Mouse (Mus musculus): ENCODE measurements around the gene Dhrs1. TPM values are rescaled to one million over a fixed set of nuclear protein-coding genes. Genes with fewer than 3 reads are reported as not detected.

Dhrs1 gene
- total RNA-seq, 2 experiments from 2014 or later: 27.3 to 35.9 TPM

GRCm38 (mm10) chr14:55726261-55726660, 19.2 kb downstream of the Dhrs1 start:
- intact Hi-C loops (cut with DNase I): no loop called here
- no peak for DNase-seq

- no peak for DNase-seq
- intact Hi-C loops (cut with DNase I): no loop called here
These were observed 21.0 kb downstream of the Dhrs1 start for GRCm38 (mm10) chr14:55724411-55724871.

GRCm38 (mm10) chr14:55723433-55723832, 22.1 kb downstream of the Dhrs1 start:
- DNase-seq: no peak
- intact Hi-C loops (cut with DNase I): no loop called here

- no peak for DNase-seq
- intact Hi-C loops (cut with DNase I): no loop called here
These were observed 23.0 kb downstream of the Dhrs1 start for GRCm38 (mm10) chr14:55722438-55722945.

GRCm38 (mm10) chr14:55721700-55722437, 23.6 kb downstream of the Dhrs1 start, which contains the start of gene Rabggta:
Gene Rabggta (minus strand): TSS chr14:55722263.
- intact Hi-C loops (cut with DNase I): no loop called here
- DNase-seq: peak; percentile 83 to 86

GRCm38 (mm10) chr14:55721076-55721475, 24.4 kb downstream of the Dhrs1 start:
- intact Hi-C loops (cut with DNase I): no loop called here
- DNase-seq: no peak

- intact Hi-C loops (cut with DNase I): no loop called here
- no peak for DNase-seq
These were observed 24.8 kb downstream of the Dhrs1 start for GRCm38 (mm10) chr14:55720666-55721065.

- intact Hi-C loops (cut with DNase I): no loop called here
- DNase-seq: no peak
These were observed 25.8 kb downstream of the Dhrs1 start for GRCm38 (mm10) chr14:55719737-55720136.

- intact Hi-C loops (cut with DNase I): no loop called here
- DNase-seq: no peak
These were observed 28.6 kb downstream of the Dhrs1 start for GRCm38 (mm10) chr14:55716884-55717283.

GRCm38 (mm10) chr14:55716271-55716670, 29.2 kb downstream of the Dhrs1 start:
- DNase-seq: no peak
- intact Hi-C loops (cut with DNase I): no loop called here

GRCm38 (mm10) chr14:55714893-55715292, 30.6 kb downstream of the Dhrs1 start:
- DNase-seq: no peak
- intact Hi-C loops (cut with DNase I): no loop called here

GRCm38 (mm10) chr14:55713729-55714122, 31.8 kb downstream of the Dhrs1 start, which contains the start of gene Tgm1:
Gene Tgm1 (minus strand): TSS chr14:55713926.
- intact Hi-C loops (cut with DNase I): no loop called here
- DNase-seq: no peak

- intact Hi-C loops (cut with DNase I): no loop called here
- no peak for DNase-seq
These were observed 32.3 kb downstream of the Dhrs1 start for GRCm38 (mm10) chr14:55713007-55713728.

GRCm38 (mm10) chr14:55711786-55712185, 33.7 kb downstream of the Dhrs1 start:
- intact Hi-C loops (cut with DNase I): no loop called here
- no peak for DNase-seq

GRCm38 (mm10) chr14:55709509-55709908, 36.0 kb downstream of the Dhrs1 start:
- intact Hi-C loops (cut with DNase I): no loop called here

GRCm38 (mm10) chr14:55707397-55707796, 38.1 kb downstream of the Dhrs1 start:
- DNase-seq: no peak

More at GRCm38 (mm10) chr14:55709509-55709908, 36.0 kb downstream of the Dhrs1 start:
- no peak for DNase-seq

GRCm38 (mm10) chr14:55706051-55706600, 39.4 kb downstream of the Dhrs1 start:
- DNase-seq: no peak
- intact Hi-C loops (cut with DNase I): no loop called here

More at GRCm38 (mm10) chr14:55707397-55707796, 38.1 kb downstream of the Dhrs1 start:
- intact Hi-C loops (cut with DNase I): no loop called here

GRCm38 (mm10) chr14:55702761-55703160, 42.7 kb downstream of the Dhrs1 start:
- DNase-seq: no peak
- intact Hi-C loops (cut with DNase I): no loop called here

- intact Hi-C loops (cut with DNase I): no loop called here
- no peak for DNase-seq
These were observed 44.4 kb downstream of the Dhrs1 start for GRCm38 (mm10) chr14:55701131-55701530.

- no peak for DNase-seq
- intact Hi-C loops (cut with DNase I): no loop called here
These were observed 48.3 kb downstream of the Dhrs1 start for GRCm38 (mm10) chr14:55697226-55697625.

GRCm38 (mm10) chr14:55689433-55689832, 56.1 kb downstream of the Dhrs1 start:
- no peak for DNase-seq

More at GRCm38 (mm10) chr14:55689433-55689832, 56.1 kb downstream of the Dhrs1 start:
- intact Hi-C loops (cut with DNase I): no loop called here

Measured in gastrocnemius, postnatal 36 days (tissue).